Mouse (Mus musculus) ovary, adult 18-20 months (tissue): Measurements from ENCODE around the gene Tmem120b.

Experiments used
- DNase-seq: peaks from one replicate; pipeline ENCODE4 v3.0.0; 2022; ENCODE audit warnings: low spot score, mixed read lengths

The Tmem120b gene

GRCm38 (mm10) chr5:123162942-123163341, 94.7 kb downstream of the Tmem120b start:
- no peak for DNase-seq

GRCm38 (mm10) chr5:123166437-123166836, 98.2 kb downstream of the Tmem120b start:
- no peak for DNase-seq
